Mouse (Mus musculus): ENCODE measurements around the gene Ttc33. TPM values are rescaled to one million over a fixed set of nuclear protein-coding genes. Genes with fewer than 3 reads are reported as not detected.

Ttc33 gene
- total and polyA plus RNA-seq, 2 experiments from 2014 or later: 32.9 to 33.6 TPM

DNA sequence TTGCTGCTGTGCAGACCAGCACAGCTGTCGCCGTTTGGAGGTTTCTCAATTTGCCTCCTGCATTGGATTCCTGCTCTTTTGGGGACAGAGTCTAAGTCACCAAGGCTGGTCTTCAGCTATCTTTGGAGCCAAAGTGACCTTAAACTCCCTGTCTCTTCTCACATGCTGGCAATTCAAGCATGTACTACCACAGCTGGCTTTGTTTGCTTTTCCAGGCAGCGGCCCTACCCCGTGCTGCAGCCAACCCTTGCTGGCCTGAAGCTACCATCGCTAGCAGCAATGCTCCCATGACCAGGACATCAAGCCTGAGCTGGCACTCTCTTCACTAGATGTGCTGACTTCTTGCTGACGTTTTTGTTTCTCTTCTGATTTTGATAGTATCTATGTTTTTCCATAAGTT is 26.5 kb upstream of the Ttc33 start:
- H3K27me3 ChIP-seq (ENCODE audit: control insufficient read depth, insufficient read depth, low read length): no peaks in the 10 kb centered on the region
- H3K4me3 ChIP-seq (ENCODE audit: low read depth, low read length): no peak overlapping the region
- no peak overlapping the region for H3K9ac ChIP-seq (replicated peaks; ENCODE audit: low read depth, low read length)
- H3K9me3 ChIP-seq (replicated peaks; ENCODE audit: control insufficient read depth, low read length): no peaks in the 10 kb centered on the region
- TF ChIP-seq CTCF (IDR thresholded peaks at IDR 0.05; ENCODE audit: low read depth) (no peak), EP300 (IDR thresholded peaks at IDR 0.05; ENCODE audit: low read depth) (no peak)
- peaks cover 8% of the 10 kb centered on the region; the same call in 1 of the 2 replicates for H3K4me1 ChIP-seq (ENCODE audit: control insufficient read depth, insufficient read depth)
- ATAC-seq (ENCODE audit: insufficient read depth, low read depth): no peak
- H3K27ac ChIP-seq (ENCODE audit: low read depth): peak overlapping the region; percentile 40
- 58% methylated on average over 6 of the region's 6 CpGs for WGBS
- DNase-seq (ENCODE audit: low spot score): no peak
- no peak overlapping the region for H3K4me2 ChIP-seq (ENCODE audit: low read depth, low read length)
- H3K36me3 ChIP-seq (replicated peaks; ENCODE audit: control insufficient read depth, insufficient read depth, low read length): peaks cover 11% of the 10 kb centered on the region

DNA sequence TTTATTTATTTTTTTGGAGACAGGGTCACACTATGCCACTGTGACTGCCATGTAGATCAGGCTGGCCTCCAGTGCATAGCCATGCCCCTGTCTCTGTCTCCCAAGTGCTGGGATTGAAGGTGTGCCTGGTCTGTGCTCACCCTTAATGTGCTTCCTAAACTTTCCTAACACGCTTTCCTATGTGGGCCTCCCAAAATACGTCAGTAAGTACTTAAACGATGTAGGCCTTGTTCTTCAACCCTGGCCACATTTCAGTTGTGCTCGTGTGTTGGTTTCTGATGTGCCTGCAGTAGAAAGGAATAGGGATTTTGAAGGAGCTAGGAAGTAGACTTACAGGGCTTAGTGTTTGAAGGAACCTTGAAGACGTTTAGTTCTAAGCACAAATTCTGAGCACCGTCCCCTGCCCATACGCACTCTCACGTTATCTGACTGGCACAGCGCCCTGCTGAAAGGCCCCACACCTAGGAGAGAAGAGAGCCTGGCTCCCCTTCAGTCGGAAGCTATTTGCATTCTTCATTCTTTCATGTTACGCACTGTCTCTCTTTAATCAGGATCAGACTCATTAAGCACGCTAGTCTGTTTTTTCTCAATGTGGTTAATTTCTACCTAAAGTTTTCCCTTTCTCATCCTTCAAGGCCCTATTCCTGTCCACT is 20.1 kb upstream of the Ttc33 start:
- no peaks in the 10 kb centered on the region for H3K27me3 ChIP-seq (ENCODE audit: control insufficient read depth, insufficient read depth, low read length)
- H3K9me3 ChIP-seq (replicated peaks; ENCODE audit: control insufficient read depth, low read length): no peaks in the 10 kb centered on the region
- DNase-seq (ENCODE audit: low spot score) (no peak), ATAC-seq (ENCODE audit: insufficient read depth, low read depth) (no peak)
- H3K27ac ChIP-seq (ENCODE audit: low read depth): no peak overlapping the region
- no peak overlapping the region for H3K4me2 ChIP-seq (ENCODE audit: low read depth, low read length)
- TF ChIP-seq EP300 (IDR thresholded peaks at IDR 0.05; ENCODE audit: low read depth): no peak
- no peak for TF ChIP-seq CTCF (IDR thresholded peaks at IDR 0.05; ENCODE audit: low read depth)
- no peak overlapping the region for H3K9ac ChIP-seq (replicated peaks; ENCODE audit: low read depth, low read length)
- WGBS: 53% methylated on average over 12 of the region's 12 CpGs
- H3K36me3 ChIP-seq (replicated peaks; ENCODE audit: control insufficient read depth, insufficient read depth, low read length): peaks cover 41% of the 10 kb centered on the region
- no peaks in the 10 kb centered on the region for H3K4me1 ChIP-seq (ENCODE audit: control insufficient read depth, insufficient read depth)
- no peak overlapping the region for H3K4me3 ChIP-seq (ENCODE audit: low read depth, low read length)

DNA sequence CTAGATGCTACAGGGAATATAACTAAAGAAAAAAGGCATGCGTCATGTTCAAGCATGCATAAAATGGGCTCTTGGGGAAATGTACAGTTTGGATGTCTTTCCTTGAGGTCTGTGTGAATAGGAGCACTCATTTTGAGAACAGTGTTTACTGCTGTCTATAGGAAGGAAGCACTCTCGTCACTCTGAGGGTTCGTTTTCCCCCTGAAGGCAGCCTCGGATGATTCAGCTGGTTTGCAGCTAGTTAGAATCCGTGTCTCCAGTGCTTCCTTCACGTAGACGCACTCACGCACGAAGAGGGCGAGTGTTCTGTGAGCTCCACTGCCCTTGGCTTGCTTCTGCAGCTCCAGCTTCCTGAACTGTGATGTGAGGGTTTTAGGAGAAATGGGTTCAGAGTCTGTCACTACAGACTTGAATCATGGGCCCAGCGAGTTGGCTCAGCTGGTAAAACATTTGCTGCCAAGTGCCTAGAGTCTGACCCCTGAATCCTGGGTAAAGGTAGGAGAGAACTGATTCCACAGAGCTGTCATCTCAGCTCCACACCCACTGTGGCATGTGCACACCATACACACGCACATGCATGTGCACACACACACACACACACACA is 12.0 kb upstream of the Ttc33 start:
- Histone ChIP-seq H3K27me3 (ENCODE audit: control insufficient read depth, insufficient read depth, low read length) (no peaks in the 10 kb centered on the region), H3K4me1 (ENCODE audit: control insufficient read depth, insufficient read depth) (no peaks in the 10 kb centered on the region), H3K27ac (ENCODE audit: low read depth) (no peak overlapping the region), H3K36me3 (replicated peaks; ENCODE audit: control insufficient read depth, insufficient read depth, low read length) (peaks cover 64% of the 10 kb centered on the region), H3K4me3 (ENCODE audit: low read depth, low read length) (no peak overlapping the region), H3K4me2 (ENCODE audit: low read depth, low read length) (no peak overlapping the region), H3K9ac (replicated peaks; ENCODE audit: low read depth, low read length) (no peak overlapping the region), H3K9me3 (replicated peaks; ENCODE audit: control insufficient read depth, low read length) (no peaks in the 10 kb centered on the region)
- WGBS: 87% methylated on average over 12 of the region's 12 CpGs
- DNase-seq (ENCODE audit: low spot score) (no peak), ATAC-seq (ENCODE audit: insufficient read depth, low read depth) (no peak)
- TF ChIP-seq EP300 (IDR thresholded peaks at IDR 0.05; ENCODE audit: low read depth): no peak
- TF ChIP-seq CTCF (IDR thresholded peaks at IDR 0.05; ENCODE audit: low read depth): no peak

GRCm38 (mm10) chr15:5184668-5185330 is 526 bp upstream of the Ttc33 start:
- peak overlapping the region; percentile 85 for H3K9ac ChIP-seq (replicated peaks; ENCODE audit: low read depth, low read length)
- DNase-seq (ENCODE audit: low spot score): no peak
- TF ChIP-seq CTCF (IDR thresholded peaks at IDR 0.05; ENCODE audit: low read depth): no peak
- TF ChIP-seq EP300 (IDR thresholded peaks at IDR 0.05; ENCODE audit: low read depth): no peak
- 46% methylated on average over 10 of the region's 11 CpGs for WGBS
- peak overlapping the region; percentile 80 for H3K4me2 ChIP-seq (ENCODE audit: low read depth, low read length)
- no peaks in the 10 kb centered on the region for H3K9me3 ChIP-seq (replicated peaks; ENCODE audit: control insufficient read depth, low read length)
- H3K4me3 ChIP-seq (ENCODE audit: low read depth, low read length): peak overlapping the region; percentile 94
- ATAC-seq (ENCODE audit: insufficient read depth, low read depth): no peak
- H3K27ac ChIP-seq (ENCODE audit: low read depth): peak overlapping the region; percentile 82; the same call in 1 of the 2 replicates
- no peaks in the 10 kb centered on the region for H3K27me3 ChIP-seq (ENCODE audit: control insufficient read depth, insufficient read depth, low read length)
- H3K36me3 ChIP-seq (replicated peaks; ENCODE audit: control insufficient read depth, insufficient read depth, low read length): peaks cover 10% of the 10 kb centered on the region; the same call in 1 of the 2 replicates
- peaks cover 12% of the 10 kb centered on the region; the same call in 1 of the 2 replicates for H3K4me1 ChIP-seq (ENCODE audit: control insufficient read depth, insufficient read depth)

DNA sequence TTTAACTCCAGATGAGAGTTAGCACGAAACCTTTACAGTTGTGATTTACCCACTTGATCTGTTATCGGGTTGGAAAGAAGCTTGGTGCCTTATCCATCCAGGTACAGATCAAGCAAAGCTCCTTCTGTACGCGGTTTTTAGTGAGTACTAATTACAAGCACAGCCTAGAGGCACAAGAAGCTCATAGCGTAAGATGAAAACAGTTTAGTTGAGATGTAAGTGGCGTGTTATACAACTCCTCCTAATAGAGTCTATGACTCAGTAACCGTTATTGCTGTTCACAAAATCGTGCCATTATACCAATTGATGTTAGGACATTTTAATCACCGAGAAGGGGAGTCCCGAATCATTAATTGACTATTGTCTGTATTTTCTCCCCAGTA is 959 bp downstream of the Ttc33 start:
- Histone ChIP-seq H3K4me3 (ENCODE audit: low read depth, low read length) (peak overlapping the region; percentile 94), H3K27me3 (ENCODE audit: control insufficient read depth, insufficient read depth, low read length) (no peaks in the 10 kb centered on the region), H3K4me1 (ENCODE audit: control insufficient read depth, insufficient read depth) (peaks cover 12% of the 10 kb centered on the region; the same call in 1 of the 2 replicates), H3K27ac (ENCODE audit: low read depth) (peak overlapping the region; percentile 82), H3K9ac (replicated peaks; ENCODE audit: low read depth, low read length) (peak overlapping the region; percentile 85), H3K9me3 (replicated peaks; ENCODE audit: control insufficient read depth, low read length) (no peaks in the 10 kb centered on the region), H3K36me3 (replicated peaks; ENCODE audit: control insufficient read depth, insufficient read depth, low read length) (peaks cover 18% of the 10 kb centered on the region), H3K4me2 (ENCODE audit: low read depth, low read length) (peak overlapping the region; percentile 80)
- DNase-seq (ENCODE audit: low spot score) (no peak), ATAC-seq (ENCODE audit: insufficient read depth, low read depth) (no peak)
- WGBS: 33% methylated on average over 10 of the region's 10 CpGs
- TF ChIP-seq CTCF (IDR thresholded peaks at IDR 0.05; ENCODE audit: low read depth): no peak
- TF ChIP-seq EP300 (IDR thresholded peaks at IDR 0.05; ENCODE audit: low read depth): no peak

All from heart, postnatal 0 days (tissue).